Mouse (Mus musculus) lung, adult 2 months (tissue): ENCODE results near the gene Rabep1.

Source experiments
- CTCF ChIP-seq: fragments of 200-500 bp; IDR thresholded peaks from 2 replicates; pipeline ENCODE4 v1.5.1; 2011; ENCODE audit warnings: mild to moderate bottlenecking, low read length, control low read depth; ENCODE audit not compliant: insufficient read depth
- POLR2A ChIP-seq: fragments of 200-500 bp; IDR thresholded peaks from 2 replicates; pipeline ENCODE4 v1.6.1; 2011; ENCODE audit warnings: low read depth, mild to moderate bottlenecking, control low read depth, low read length, borderline replicate concordance; ENCODE audit errors: extremely low read depth

DNA sequence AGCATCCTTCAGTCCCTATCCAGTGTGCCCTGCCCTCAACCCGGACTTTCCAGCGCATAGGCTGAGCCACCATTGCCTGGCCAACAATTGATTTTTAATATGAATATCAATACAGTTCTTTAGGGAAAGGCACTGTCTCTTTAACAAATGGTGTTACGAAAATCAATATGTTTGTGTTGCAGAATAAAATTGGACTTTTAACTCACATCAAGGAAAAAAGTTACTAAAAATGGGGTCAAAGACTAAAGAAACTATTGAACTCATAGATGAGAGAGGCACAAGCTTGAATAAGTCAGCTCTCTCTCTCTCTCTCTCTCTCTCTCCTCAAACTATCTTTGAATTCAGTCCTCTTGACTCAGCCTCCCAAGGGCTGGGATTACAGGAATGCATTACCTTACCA, 7.5 kb upstream of the Rabep1 start:
- TF ChIP-seq CTCF (no peak), POLR2A (no peak)
